Mouse (Mus musculus) natural killer cell, adult 2 months (primary cell): ENCODE results near the gene Atxn7.

Experiments used
- DNase-seq, 2 experiments: peaks; one replicate each; pipeline ENCODE4 v3.0.0; 2022; ENCODE audit warnings: low spot score in 2 of 2

Atxn7 gene

GRCm38 (mm10) chr14:14120230-14121096, 159.2 kb downstream of the Atxn7 start, which contains the start of gene Psmd6:
Gene Psmd6, minus strand, starts transcription at chr14:14120984.
- peak; percentile 88 to 90 for DNase-seq
